Mouse (Mus musculus) megakaryocyte, embryonic 14.5 days (primary cell): ENCODE measurements around the gene Isl1. TPM values are rescaled to one million over a fixed set of nuclear protein-coding genes. Genes with fewer than 3 reads are reported as not detected.

Experiments used
- H3K27me3 ChIP-seq: replicated peaks from 2 replicates; pipeline ENCODE3; 2012; ENCODE audit warnings: inconsistent platforms
- H3K36me3 ChIP-seq: replicated peaks from 2 replicates; pipeline ENCODE3; 2012; ENCODE audit warnings: low read length, inconsistent platforms, mixed read lengths
- H3K4me1 ChIP-seq: 2 replicates; pipeline ENCODE4 v1.6.1; 2012; ENCODE audit warnings: inconsistent platforms
- H3K4me3 ChIP-seq: replicated peaks from 2 replicates; pipeline ENCODE3; 2012; ENCODE audit warnings: moderate library complexity, mild to moderate bottlenecking, inconsistent platforms
- H3K9me3 ChIP-seq: 2 replicates; pipeline ENCODE4 v1.6.1; 2012; ENCODE audit warnings: inconsistent platforms
- FLI1 ChIP-seq: IDR thresholded peaks from 2 replicates; pipeline ENCODE4 v1.6.1; 2012; ENCODE audit warnings: low read length, inconsistent platforms, mixed read lengths
- GATA1 ChIP-seq: IDR thresholded peaks from 3 replicates; pipeline ENCODE4 v1.6.1; 2012; ENCODE audit warnings: mixed read lengths, low read length, inconsistent platforms, borderline replicate concordance
- polyA plus RNA-seq: library from polyadenylated mRNA; stranded (reverse); fragments of >175 nt; gene quantifications from 2 replicates; pipeline ENCODE4 v1.2.3, GENCODE M21; 2012; ENCODE audit warnings: low replicate concordance; ENCODE audit not compliant: insufficient read depth

The Isl1 gene
- polyA plus RNA-seq, 1 experiment: not detected

GRCm38 (mm10) chr13:116306591-116306990, 2.9 kb downstream of the Isl1 start:
- Histone ChIP-seq H3K4me3 (no peak overlapping the region), H3K4me1 (peaks cover 10% of the 10 kb centered on the region), H3K9me3 (peaks cover 15% of the 10 kb centered on the region), H3K27me3 (peaks cover 74% of the 10 kb centered on the region), H3K36me3 (no peaks in the 10 kb centered on the region)
- TF ChIP-seq GATA1 (no peak), FLI1 (no peak)

- Histone ChIP-seq H3K4me1 (peaks cover 10% of the 10 kb centered on the region), H3K27me3 (peaks cover 70% of the 10 kb centered on the region), H3K36me3 (no peaks in the 10 kb centered on the region), H3K9me3 (peaks cover 15% of the 10 kb centered on the region), H3K4me3 (no peak overlapping the region)
- TF ChIP-seq GATA1 (no peak), FLI1 (no peak)
Measured at GRCm38 (mm10) chr13:116305721-116306120, 3.8 kb downstream of the Isl1 start.

- Histone ChIP-seq H3K27me3 (peaks cover 62% of the 10 kb centered on the region), H3K9me3 (peaks cover 15% of the 10 kb centered on the region), H3K4me3 (no peak overlapping the region), H3K36me3 (no peaks in the 10 kb centered on the region), H3K4me1 (peaks cover 7% of the 10 kb centered on the region)
- TF ChIP-seq FLI1: no peak
- TF ChIP-seq GATA1: no peak
Measured at GRCm38 (mm10) chr13:116304713-116305470, 4.6 kb downstream of the Isl1 start.

GRCm38 (mm10) chr13:116303766-116304165, 5.7 kb downstream of the Isl1 start:
- H3K4me1 ChIP-seq: no peaks in the 10 kb centered on the region; the same call in 1 of the 2 replicates
- no peak overlapping the region for H3K4me3 ChIP-seq
- no peak for TF ChIP-seq GATA1
- no peak for TF ChIP-seq FLI1
- peaks cover 15% of the 10 kb centered on the region for H3K9me3 ChIP-seq
- H3K27me3 ChIP-seq: peaks cover 55% of the 10 kb centered on the region
- no peaks in the 10 kb centered on the region for H3K36me3 ChIP-seq

GRCm38 (mm10) chr13:116302861-116303260, 6.6 kb downstream of the Isl1 start:
- TF ChIP-seq GATA1 (no peak), FLI1 (no peak)
- H3K36me3 ChIP-seq: no peaks in the 10 kb centered on the region
- peaks cover 52% of the 10 kb centered on the region for H3K27me3 ChIP-seq
- H3K4me3 ChIP-seq: no peak overlapping the region
- H3K4me1 ChIP-seq: no peaks in the 10 kb centered on the region; the same call in 1 of the 2 replicates
- peaks cover 15% of the 10 kb centered on the region for H3K9me3 ChIP-seq

- Histone ChIP-seq H3K27me3 (peaks cover 62% of the 10 kb centered on the region), H3K9me3 (peaks cover 15% of the 10 kb centered on the region)
- TF ChIP-seq FLI1 (no peak), GATA1 (no peak)
Measured at GRCm38 (mm10) chr13:116301706-116302105, 7.8 kb downstream of the Isl1 start.

GRCm38 (mm10) chr13:116299241-116299640, 10.2 kb downstream of the Isl1 start:
- H3K9me3 ChIP-seq: peaks cover 10% of the 10 kb centered on the region
- H3K4me3 ChIP-seq: no peak overlapping the region
- no peak for TF ChIP-seq GATA1
- TF ChIP-seq FLI1: no peak
- H3K4me1 ChIP-seq: peaks cover 8% of the 10 kb centered on the region
- no peaks in the 10 kb centered on the region for H3K36me3 ChIP-seq
- peaks cover 50% of the 10 kb centered on the region for H3K27me3 ChIP-seq

More at GRCm38 (mm10) chr13:116301706-116302105, 7.8 kb downstream of the Isl1 start:
- Histone ChIP-seq H3K36me3 (no peaks in the 10 kb centered on the region), H3K4me1 (peaks cover 8% of the 10 kb centered on the region), H3K4me3 (no peak overlapping the region)

- Histone ChIP-seq H3K9me3 (peaks cover 10% of the 10 kb centered on the region), H3K36me3 (no peaks in the 10 kb centered on the region), H3K4me3 (peak overlapping the region; percentile 81), H3K4me1 (peaks cover 8% of the 10 kb centered on the region), H3K27me3 (peaks cover 49% of the 10 kb centered on the region)
- TF ChIP-seq FLI1: no peak
- no peak for TF ChIP-seq GATA1
Measured at GRCm38 (mm10) chr13:116298641-116299170, 10.8 kb downstream of the Isl1 start.

GRCm38 (mm10) chr13:116298001-116298400, 11.5 kb downstream of the Isl1 start:
- H3K27me3 ChIP-seq: peaks cover 49% of the 10 kb centered on the region
- H3K4me3 ChIP-seq: peak overlapping the region; percentile 86
- H3K4me1 ChIP-seq: peaks cover 8% of the 10 kb centered on the region
- H3K36me3 ChIP-seq: no peaks in the 10 kb centered on the region
- H3K9me3 ChIP-seq: peaks cover 9% of the 10 kb centered on the region
- TF ChIP-seq GATA1 (no peak), FLI1 (no peak)

GRCm38 (mm10) chr13:116297048-116297811, 12.3 kb downstream of the Isl1 start:
- H3K27me3 ChIP-seq: peaks cover 42% of the 10 kb centered on the region
- TF ChIP-seq FLI1 (no peak), GATA1 (no peak)
- peak overlapping the region; percentile 86 for H3K4me3 ChIP-seq
- H3K4me1 ChIP-seq: peaks cover 8% of the 10 kb centered on the region
- 0 out of 2 replicates have a peak, but pooled peaks cover 2% of the 10 kb centered on the region for H3K9me3 ChIP-seq
- no peaks in the 10 kb centered on the region for H3K36me3 ChIP-seq
